Mouse (Mus musculus) mouse trophoblast stem cell (cell line): ENCODE data around the gene Ndst4.

Experiments used
- in situ Hi-C, 2 experiments: fragments of 300-500 bp; cut with MseI, MboI; formaldehyde crosslinking; loops; 2 replicates in 1 of 2; 3 replicates in 1 of 2; pipeline ENCODE4 v1.15.1; 2025

Ndst4 gene

DNA sequence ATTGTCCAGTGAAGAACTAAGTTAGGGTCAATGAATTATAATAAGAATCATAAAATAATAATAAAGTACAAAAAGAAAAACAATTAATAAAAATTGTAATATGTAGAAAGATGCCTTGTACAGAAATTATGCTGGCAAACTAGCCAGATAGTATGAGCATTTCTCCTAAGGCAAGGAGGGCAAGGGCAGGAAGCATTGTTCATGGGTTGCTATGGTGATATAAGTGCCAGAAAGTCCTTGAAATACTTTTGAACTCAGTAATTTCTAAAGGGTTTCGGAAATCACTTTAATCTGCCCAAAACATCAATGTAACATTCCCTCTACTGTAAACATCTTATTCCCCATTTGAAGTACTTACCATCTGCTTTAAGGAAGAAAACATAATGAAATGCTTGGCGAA is 319.1 kb downstream of the Ndst4 start:
- in situ Hi-C loops, result no loop called here

DNA sequence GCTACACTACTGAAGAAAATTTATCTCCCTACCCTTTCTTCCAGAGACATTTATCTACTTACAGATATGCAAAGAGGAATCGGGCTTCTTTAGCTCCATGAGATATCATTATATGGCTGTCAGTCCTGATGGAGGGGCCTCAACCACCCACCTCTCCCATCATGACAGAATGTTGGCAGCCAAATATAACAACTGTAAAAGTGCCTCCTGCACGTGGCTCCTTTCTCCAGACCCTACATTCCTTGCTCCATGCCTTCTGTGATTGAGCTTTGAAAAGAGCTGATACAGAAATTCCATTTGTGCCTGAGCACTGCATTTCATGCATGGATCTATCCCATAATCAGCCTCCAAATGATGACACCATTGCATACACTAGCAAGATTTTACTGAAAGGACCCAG is 331.1 kb downstream of the Ndst4 start:
- in situ Hi-C loops, result no loop called here

DNA sequence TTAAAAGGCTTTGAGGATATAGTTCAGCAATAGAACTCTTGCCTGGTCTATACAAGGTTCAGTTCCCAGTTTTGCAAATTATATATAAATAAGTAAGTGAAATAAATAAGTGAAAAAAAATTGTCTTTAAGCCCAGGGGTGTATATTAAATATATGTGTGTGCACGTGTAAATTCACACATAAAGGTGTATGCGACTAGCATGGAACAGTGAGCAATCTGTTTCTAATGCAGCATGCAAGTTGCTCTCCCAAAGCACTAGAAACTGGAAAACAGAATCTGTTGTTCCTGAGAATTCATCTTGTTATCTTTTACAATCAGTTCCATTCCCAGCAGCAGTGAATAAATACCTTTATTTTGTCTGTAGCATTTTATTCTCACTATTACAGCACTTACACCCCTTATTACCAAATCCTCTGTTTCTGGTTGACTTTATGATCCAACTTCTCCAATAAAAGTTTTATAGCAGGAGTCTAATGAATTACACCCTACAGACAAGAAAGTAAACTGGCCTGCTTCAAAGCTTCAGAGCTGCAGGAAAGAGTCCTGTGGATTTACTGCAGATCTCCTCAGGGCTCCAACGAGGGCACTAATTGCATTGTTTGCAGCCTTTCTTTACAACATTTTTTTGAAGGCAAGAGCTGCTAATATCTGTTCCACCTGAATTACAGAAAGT is 340.7 kb downstream of the Ndst4 start:
- in situ Hi-C loops, result no loop called here

DNA sequence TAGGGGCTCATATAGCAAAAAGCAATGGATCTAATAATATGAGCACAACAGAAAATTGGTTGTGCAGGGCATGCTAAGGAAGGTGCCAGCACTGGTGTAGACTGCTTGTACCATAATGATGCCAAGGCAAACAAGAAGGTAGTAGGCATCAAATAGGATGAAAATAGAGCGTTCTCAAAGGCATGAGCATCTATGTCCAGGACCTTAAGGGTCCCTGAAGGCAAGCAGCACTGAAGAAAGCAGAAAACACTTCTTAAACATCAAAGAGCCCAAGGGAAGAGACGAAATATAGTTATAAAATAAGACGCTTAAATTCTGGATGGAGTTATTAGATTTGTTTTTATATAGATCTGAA is 341.2 kb downstream of the Ndst4 start:
- in situ Hi-C loops, result no loop called here

DNA sequence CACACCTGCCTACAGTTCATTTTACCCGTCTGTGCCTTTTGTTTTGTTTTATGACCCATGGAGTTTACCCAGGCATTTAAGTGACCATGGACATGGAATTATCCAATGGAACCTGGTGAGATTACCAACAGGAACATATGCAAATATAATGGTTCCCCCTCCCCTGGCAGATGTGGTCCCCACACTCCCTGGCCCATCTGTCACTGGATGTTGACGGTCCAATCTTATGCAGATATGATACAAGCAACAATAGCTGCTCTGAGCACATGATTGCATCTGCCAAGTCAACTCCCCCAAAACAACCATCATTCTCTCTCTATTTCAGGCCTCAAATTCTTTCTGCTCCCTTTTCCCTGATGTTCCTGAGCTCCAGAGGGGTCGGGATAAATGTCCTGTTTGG is 342.5 kb downstream of the Ndst4 start:
- in situ Hi-C loops, result no loop called here

DNA sequence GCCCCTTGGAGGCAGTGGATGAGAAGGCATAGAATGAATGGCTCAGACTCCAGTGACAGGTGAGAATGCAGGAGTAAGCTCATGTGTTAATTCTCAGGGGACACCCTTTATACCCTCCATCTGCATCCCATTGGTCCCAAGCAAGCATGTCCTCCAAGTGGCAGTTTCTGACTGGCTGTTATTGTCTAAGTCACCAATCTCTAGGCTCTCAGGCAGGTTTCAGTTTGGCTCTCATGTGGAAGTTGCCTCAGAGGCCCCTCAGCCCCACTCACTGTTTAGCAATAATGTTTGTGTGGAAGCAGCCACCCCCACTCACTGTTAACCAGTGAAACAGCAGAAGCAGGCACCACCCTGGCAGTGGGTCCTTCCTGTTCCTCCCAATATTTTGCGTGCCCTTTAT is 353.0 kb downstream of the Ndst4 start:
- in situ Hi-C loops, result no loop called here

DNA sequence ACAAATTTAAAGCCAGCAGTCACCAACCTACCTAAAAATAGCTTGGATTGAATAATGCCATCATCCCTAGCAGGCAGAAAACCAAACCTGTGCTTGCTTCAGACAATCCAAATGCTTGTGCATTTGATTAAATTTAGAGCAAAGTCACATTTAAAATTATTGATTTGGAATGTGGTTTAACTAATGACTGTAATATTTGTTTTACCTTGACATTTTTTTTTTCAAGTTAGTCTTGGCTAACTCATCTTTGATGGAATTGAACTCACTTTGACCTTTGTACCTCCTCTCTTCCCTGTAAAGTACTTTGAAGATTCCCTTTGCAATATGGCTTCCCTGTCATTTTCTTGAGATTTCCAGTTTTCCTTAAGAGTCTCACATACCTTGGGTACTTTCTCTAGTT is 356.8 kb downstream of the Ndst4 start:
- in situ Hi-C loops, result no loop called here
